Mouse (Mus musculus): ENCODE measurements around the gene Tex14.
"Not testable (repeated sequence)": the region's sequence is repeated elsewhere in the genome, so short reads cannot be mapped to it uniquely, and the experiment has no call there.

Tex14 gene

DNA sequence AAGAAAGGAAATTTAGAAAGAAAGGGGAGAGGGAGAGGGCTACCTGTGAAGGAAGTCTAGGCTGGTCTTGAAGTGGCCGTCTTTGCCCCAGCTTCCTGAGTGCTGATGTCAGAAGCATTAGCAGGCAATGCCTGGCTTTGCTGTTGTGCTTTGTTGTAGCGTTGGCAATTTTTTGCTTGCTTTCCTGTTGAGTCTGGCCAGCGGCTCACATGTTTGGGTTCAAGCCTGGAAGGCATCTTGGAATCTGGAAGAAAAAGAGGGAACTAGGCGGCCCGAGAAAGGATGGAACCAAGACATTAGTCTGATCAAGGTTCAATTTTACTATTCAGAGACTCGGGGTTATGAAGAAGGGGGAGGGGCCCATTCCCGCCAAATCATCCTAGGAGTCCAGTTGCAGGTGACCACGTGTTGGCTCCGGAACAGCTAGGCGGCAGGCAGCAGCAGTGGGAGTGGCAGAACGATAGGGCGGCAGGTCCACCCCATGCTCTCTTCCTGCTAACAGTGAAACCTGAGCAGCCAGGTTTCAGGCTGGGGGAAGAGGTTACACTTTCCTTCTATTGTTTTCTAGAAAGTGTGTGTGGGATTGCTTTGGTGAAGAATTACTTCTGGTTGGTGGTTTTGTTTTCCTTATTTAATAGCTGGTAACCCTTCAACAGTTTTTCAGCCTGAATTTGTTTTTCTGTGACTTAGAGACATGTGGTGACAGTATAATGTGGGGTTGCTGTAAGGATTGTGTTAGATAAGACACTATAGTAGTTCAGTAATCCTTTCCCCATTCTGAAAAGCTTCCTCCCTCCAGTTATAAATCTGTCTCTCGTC, 48.6 kb downstream of the Tex14 start:
- Histone ChIP-seq H3K27me3 (ENCODE audit: insufficient read depth, low read length) (no peaks in the 10 kb centered on the region), H3K36me3 (ENCODE audit: insufficient read depth, low read length) (no peaks in the 10 kb centered on the region), H3K4me1 (replicated peaks; ENCODE audit: low read depth, low read length) (peaks cover 30% of the 10 kb centered on the region), H3K9me3 (ENCODE audit: low read length) (no peaks in the 10 kb centered on the region), H3K4me3 (replicated peaks; ENCODE audit: low read length) (peak overlapping the region; percentile 61)
- TF ChIP-seq CTCF (conservative IDR thresholded peaks at IDR 0.05; ENCODE audit: low read length) (no peak), POU5F1 (IDR thresholded peaks at IDR 0.05; ENCODE audit: borderline replicate concordance, low read length) (no peak), NANOG (IDR thresholded peaks at IDR 0.05; ENCODE audit: borderline replicate concordance, low read length) (no peak)

DNA sequence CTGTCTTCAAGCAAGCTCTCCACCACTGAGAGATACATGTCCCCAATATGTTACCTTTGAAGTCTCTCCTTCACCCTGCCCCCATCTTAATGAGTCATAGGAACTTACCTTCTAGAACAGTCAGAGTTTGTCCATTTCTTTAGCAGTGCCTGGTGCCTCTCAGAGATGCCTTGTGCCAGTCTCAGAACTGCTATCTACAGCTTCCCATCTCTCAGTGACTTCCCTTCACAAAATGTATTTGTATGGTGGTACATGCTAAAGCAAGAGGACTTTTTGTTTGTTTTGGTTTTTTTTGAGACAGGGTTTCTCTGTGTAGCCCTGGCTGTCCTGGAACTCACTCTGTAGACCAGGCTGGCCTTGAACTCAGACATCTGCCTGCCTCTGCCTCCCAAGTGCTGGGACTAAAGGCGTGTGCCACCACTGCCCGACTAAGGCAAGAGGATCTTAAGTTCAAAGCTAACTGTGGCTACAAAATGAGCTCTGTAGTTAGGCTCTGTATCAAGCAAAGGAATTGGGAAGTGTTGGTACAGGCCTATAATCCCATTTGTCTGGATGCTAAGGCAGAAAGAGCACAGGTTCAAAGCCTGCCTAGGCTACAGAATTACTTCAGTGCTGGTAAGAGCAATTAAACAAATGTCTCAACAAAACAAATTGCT, 49.3 kb downstream of the Tex14 start:
- Histone ChIP-seq H3K4me1 (replicated peaks; ENCODE audit: low read depth, low read length) (peaks cover 30% of the 10 kb centered on the region), H3K9me3 (ENCODE audit: low read length) (no peaks in the 10 kb centered on the region), H3K36me3 (ENCODE audit: insufficient read depth, low read length) (peaks cover 3% of the 10 kb centered on the region; the same call in 1 of the 2 replicates), H3K27me3 (ENCODE audit: insufficient read depth, low read length) (no peaks in the 10 kb centered on the region), H3K4me3 (replicated peaks; ENCODE audit: low read length) (no peak overlapping the region)
- TF ChIP-seq CTCF (conservative IDR thresholded peaks at IDR 0.05; ENCODE audit: low read length) (no peak), NANOG (IDR thresholded peaks at IDR 0.05; ENCODE audit: borderline replicate concordance, low read length) (no peak), POU5F1 (IDR thresholded peaks at IDR 0.05; ENCODE audit: borderline replicate concordance, low read length) (no peak)

DNA sequence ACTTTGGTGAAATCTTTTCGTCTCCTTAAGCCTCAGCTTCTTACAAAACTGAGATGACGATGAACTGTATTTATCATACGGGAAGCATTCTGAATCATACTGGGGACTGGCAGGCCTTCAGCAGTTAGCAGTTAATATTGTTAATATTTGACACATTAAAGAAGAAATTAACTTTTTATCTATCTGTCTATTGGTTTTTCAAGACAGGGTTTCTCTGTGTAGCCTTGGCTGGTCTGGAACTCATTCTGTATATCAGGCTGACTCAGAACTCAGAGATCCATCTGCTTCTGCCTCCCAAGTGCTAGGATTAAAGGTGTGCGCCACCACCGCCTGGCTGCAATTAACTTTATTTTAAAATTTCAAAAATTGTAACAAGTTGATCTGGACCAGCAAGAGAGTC, 50.7 kb downstream of the Tex14 start:
- H3K36me3 ChIP-seq (ENCODE audit: insufficient read depth, low read length), result peaks cover 3% of the 10 kb centered on the region; the same call in 1 of the 2 replicates
- H3K9me3 ChIP-seq (ENCODE audit: low read length), result no peaks in the 10 kb centered on the region
- no peak for TF ChIP-seq POU5F1 (IDR thresholded peaks at IDR 0.05; ENCODE audit: borderline replicate concordance, low read length)
- TF ChIP-seq NANOG (IDR thresholded peaks at IDR 0.05; ENCODE audit: borderline replicate concordance, low read length), result no peak
- no peak for TF ChIP-seq CTCF (conservative IDR thresholded peaks at IDR 0.05; ENCODE audit: low read length)
- H3K4me1 ChIP-seq (replicated peaks; ENCODE audit: low read depth, low read length), result peaks cover 33% of the 10 kb centered on the region
- H3K4me3 ChIP-seq (replicated peaks; ENCODE audit: low read length), result no peak overlapping the region
- no peaks in the 10 kb centered on the region for H3K27me3 ChIP-seq (ENCODE audit: insufficient read depth, low read length)

DNA sequence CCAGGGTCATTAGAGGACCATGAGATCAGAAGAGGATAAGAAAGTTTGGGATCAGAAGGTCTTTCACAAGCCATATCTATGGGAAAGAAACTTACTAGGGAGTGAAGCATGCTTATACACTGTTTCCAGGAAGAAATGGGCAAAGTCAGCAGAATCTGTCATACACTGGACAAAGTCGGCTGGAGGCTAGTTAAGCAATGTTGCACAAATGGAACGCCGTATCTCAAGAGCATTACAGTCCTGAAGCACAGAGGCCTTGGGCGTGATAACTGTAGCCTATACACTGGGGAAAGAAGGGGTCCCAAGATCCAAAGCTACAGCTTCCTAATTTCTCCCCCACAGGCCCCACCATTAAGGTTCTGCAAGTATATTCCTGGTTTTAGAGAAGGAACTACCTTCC, 51.1 kb downstream of the Tex14 start:
- TF ChIP-seq POU5F1 (IDR thresholded peaks at IDR 0.05; ENCODE audit: borderline replicate concordance, low read length) (no peak), CTCF (conservative IDR thresholded peaks at IDR 0.05; ENCODE audit: low read length) (no peak), NANOG (IDR thresholded peaks at IDR 0.05; ENCODE audit: borderline replicate concordance, low read length) (no peak)
- H3K27me3 ChIP-seq (ENCODE audit: insufficient read depth, low read length), result no peaks in the 10 kb centered on the region
- H3K4me1 ChIP-seq (replicated peaks; ENCODE audit: low read depth, low read length), result peaks cover 34% of the 10 kb centered on the region
- no peaks in the 10 kb centered on the region for H3K9me3 ChIP-seq (ENCODE audit: low read length)
- H3K4me3 ChIP-seq (replicated peaks; ENCODE audit: low read length), result no peak overlapping the region
- H3K36me3 ChIP-seq (ENCODE audit: insufficient read depth, low read length), result peaks cover 3% of the 10 kb centered on the region; the same call in 1 of the 2 replicates

DNA sequence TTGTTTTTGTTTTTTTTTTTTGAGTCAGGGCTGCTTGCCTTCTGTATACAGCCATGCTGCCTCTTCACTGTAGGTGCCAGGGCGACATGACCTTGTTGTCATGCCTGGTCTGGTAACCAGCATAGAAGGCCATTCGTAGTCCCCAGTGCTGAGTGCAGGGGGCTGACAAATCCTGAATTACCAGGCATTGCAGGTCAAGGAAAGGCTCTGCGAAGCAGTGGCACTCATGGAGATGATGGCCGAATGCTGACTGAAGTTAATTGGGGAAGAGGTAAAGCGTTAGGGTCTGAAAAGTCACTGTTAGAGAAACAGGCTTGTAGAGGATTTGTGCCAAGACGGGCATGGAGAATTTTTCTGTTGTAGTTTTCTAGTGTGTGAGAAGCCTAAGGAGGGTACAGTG, 55.7 kb downstream of the Tex14 start:
- peaks cover 28% of the 10 kb centered on the region for H3K4me1 ChIP-seq (replicated peaks; ENCODE audit: low read depth, low read length)
- no peaks in the 10 kb centered on the region for H3K27me3 ChIP-seq (ENCODE audit: insufficient read depth, low read length)
- peaks cover 3% of the 10 kb centered on the region; the same call in 1 of the 2 replicates for H3K36me3 ChIP-seq (ENCODE audit: insufficient read depth, low read length)
- TF ChIP-seq POU5F1 (IDR thresholded peaks at IDR 0.05; ENCODE audit: borderline replicate concordance, low read length), result no peak
- TF ChIP-seq NANOG (IDR thresholded peaks at IDR 0.05; ENCODE audit: borderline replicate concordance, low read length), result no peak
- TF ChIP-seq CTCF (conservative IDR thresholded peaks at IDR 0.05; ENCODE audit: low read length), result no peak
- H3K9me3 ChIP-seq (ENCODE audit: low read length), result no peaks in the 10 kb centered on the region
- no peak overlapping the region for H3K4me3 ChIP-seq (replicated peaks; ENCODE audit: low read length)

DNA sequence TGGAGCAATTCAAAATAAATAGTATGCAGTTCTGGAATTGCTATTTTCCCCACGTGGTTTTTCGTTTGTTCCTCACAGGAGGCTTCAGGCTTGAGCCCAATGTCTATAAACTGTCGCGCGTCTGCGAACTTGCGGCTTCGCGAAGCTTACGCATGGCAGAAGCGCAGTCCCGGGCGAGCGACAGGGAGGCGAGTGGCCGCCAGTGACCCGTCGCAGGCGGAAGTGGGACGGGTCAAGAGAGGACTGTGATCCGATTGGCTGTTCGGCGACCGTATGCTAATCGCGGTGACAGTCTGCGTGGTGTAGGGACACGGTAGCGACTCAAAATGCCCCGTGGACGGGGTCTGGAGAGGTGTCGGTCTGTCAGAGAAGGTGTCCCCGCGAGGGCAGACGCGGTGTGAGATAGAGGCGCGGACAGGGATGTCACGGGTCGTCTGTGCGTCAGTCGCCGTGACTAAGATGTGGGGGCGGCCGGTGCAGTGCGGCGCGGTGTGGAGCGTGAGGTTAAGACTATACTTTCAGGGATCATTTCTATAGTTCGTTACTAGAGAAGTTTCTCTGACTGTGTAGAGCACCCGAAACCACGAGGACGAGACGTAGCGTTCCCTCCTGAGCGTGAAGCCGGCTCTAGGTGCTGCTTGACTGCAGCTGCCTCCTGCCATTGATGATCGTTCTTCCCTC, 57.1 kb downstream of the Tex14 start:
- not testable (repeated sequence) for H3K27me3 ChIP-seq (ENCODE audit: insufficient read depth, low read length); H3K36me3 ChIP-seq (ENCODE audit: insufficient read depth, low read length); H3K9me3 ChIP-seq (ENCODE audit: low read length); H3K4me3 ChIP-seq (replicated peaks; ENCODE audit: low read length)
- H3K4me1 ChIP-seq (replicated peaks; ENCODE audit: low read depth, low read length), result peaks cover 31% of the 10 kb centered on the region

DNA sequence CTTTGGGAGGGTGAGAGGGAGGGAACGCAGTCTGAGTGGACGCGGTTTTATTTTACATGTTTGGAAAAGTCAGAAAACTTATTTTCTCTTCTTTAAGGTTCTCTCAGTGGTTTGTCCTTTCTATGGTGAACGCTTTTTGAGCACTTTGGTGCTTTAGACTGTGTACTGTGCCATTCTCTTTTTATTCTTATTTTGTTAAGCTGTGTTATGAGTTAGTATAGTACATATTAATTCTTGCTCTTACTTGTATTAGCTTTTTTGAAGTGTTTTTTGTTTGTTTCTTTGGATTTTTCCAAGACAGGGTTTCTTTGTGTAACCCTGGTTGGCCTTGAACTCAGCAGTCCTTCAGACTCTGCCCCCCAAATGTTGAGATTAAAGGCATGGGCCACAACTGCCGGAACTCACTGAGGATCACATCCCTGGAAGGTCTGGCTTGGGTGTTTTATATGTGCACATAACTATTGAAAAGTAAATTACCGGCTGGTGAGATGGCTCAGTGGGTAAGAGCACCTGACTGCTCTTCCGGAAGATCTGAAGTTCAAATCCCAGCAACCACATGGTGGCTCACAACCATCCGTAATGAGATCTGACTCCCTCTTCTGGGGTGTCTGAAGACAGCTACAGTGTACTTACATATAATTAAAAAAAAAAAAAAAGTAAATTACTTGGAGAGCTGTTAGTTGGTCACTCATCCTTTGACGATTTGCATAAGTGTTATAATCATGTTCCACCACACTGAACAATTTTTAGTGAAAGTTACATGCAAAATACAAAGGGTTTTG, 57.8 kb downstream of the Tex14 start:
- H3K27me3 ChIP-seq (ENCODE audit: insufficient read depth, low read length), result no peaks in the 10 kb centered on the region
- no peaks in the 10 kb centered on the region for H3K9me3 ChIP-seq (ENCODE audit: low read length)
- no peak overlapping the region for H3K4me3 ChIP-seq (replicated peaks; ENCODE audit: low read length)
- H3K36me3 ChIP-seq (ENCODE audit: insufficient read depth, low read length), result peaks cover 3% of the 10 kb centered on the region; the same call in 1 of the 2 replicates
- H3K4me1 ChIP-seq (replicated peaks; ENCODE audit: low read depth, low read length), result peaks cover 35% of the 10 kb centered on the region
- TF ChIP-seq CTCF (conservative IDR thresholded peaks at IDR 0.05; ENCODE audit: low read length), result no peak
- no peak for TF ChIP-seq NANOG (IDR thresholded peaks at IDR 0.05; ENCODE audit: borderline replicate concordance, low read length)
- no peak for TF ChIP-seq POU5F1 (IDR thresholded peaks at IDR 0.05; ENCODE audit: borderline replicate concordance, low read length)

DNA sequence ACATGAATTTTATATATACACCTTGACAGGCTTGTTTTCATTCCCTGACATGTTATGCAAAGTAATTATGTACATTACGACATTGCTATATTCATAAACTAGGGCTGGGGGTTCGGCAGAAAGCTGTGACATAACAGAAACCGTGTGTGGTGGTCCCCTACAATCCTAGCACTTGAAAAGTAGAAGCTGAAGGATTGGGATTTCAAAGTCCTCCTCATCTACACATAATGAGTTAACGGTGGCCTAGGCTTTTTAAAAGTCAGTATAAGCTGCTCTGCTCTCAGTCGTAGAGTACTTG, 58.3 kb downstream of the Tex14 start:
- Histone ChIP-seq H3K27me3 (ENCODE audit: insufficient read depth, low read length) (no peaks in the 10 kb centered on the region), H3K4me1 (replicated peaks; ENCODE audit: low read depth, low read length) (peaks cover 40% of the 10 kb centered on the region), H3K4me3 (replicated peaks; ENCODE audit: low read length) (no peak overlapping the region), H3K9me3 (ENCODE audit: low read length) (no peaks in the 10 kb centered on the region), H3K36me3 (ENCODE audit: insufficient read depth, low read length) (peaks cover 3% of the 10 kb centered on the region; the same call in 1 of the 2 replicates)
- no peak for TF ChIP-seq POU5F1 (IDR thresholded peaks at IDR 0.05; ENCODE audit: borderline replicate concordance, low read length)
- TF ChIP-seq CTCF (conservative IDR thresholded peaks at IDR 0.05; ENCODE audit: low read length), result no peak
- TF ChIP-seq NANOG (IDR thresholded peaks at IDR 0.05; ENCODE audit: borderline replicate concordance, low read length), result no peak

DNA sequence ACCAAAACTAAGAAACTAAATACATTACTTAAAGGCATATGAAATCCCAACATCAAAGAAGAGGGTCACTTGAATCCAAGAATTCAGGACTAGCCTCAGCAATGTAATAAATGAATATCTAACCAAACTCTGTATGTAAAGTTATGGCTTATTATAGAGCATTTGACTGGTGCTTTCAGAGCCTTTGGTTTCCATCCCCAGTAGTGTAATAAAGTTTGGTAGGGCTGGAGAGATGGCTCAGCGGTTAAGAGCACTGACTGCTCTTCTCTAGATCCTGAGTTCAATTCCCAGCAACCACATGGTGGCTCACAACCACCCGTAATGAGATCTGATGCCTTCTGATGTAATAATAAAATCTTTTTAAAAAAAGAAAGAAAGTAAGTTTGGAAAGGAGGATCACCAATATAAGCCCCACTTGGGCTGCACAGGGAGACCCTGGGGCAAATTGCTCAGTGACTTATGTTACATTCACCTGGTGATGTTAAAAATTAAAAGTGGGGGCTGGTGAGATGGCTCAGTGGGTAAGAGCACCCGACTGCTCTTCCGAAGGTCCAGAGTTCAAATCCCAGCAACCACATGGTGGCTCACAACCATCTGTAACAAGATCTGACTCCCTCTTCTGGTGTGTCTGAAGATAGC, 59.0 kb downstream of the Tex14 start:
- not testable (repeated sequence) for H3K9me3 ChIP-seq (ENCODE audit: low read length); H3K4me3 ChIP-seq (replicated peaks; ENCODE audit: low read length); H3K36me3 ChIP-seq (ENCODE audit: insufficient read depth, low read length); H3K27me3 ChIP-seq (ENCODE audit: insufficient read depth, low read length)
- peaks cover 46% of the 10 kb centered on the region for H3K4me1 ChIP-seq (replicated peaks; ENCODE audit: low read depth, low read length)

All from E14TG2a.4 (cell line).